Mouse (Mus musculus) C2C12 (cell line): ENCODE measurements around the gene Krt19. TPM values are rescaled to one million over a fixed set of nuclear protein-coding genes. Genes with fewer than 3 reads are reported as not detected.

ENCODE experiments used
- H3K27me3 ChIP-seq: one replicate; pipeline ENCODE4 v1.6.1; 2011; ENCODE audit not compliant: control insufficient read depth, insufficient read depth, insufficient read length
- H3K36me3 ChIP-seq: one replicate; pipeline ENCODE4 v1.6.1; 2011; ENCODE audit not compliant: control insufficient read depth, insufficient read depth
- H3K4me3 ChIP-seq: one replicate; pipeline ENCODE4 v1.5.1; 2011; ENCODE audit warnings: mild to moderate bottlenecking, control low read depth; ENCODE audit not compliant: poor library complexity, insufficient read depth, severe bottlenecking
- H3K79me2 ChIP-seq: one replicate; pipeline ENCODE4 v1.6.1; 2011; ENCODE audit not compliant: control insufficient read depth, insufficient read depth
- H3K79me3 ChIP-seq: one replicate; pipeline ENCODE4 v1.6.1; 2011; ENCODE audit warnings: low read depth, control low read depth
- H3ac ChIP-seq: one replicate; pipeline ENCODE3; 2011; ENCODE audit warnings: low read depth; ENCODE audit not compliant: control insufficient read depth, insufficient read length
- CEBPB ChIP-seq: IDR thresholded peaks from one replicate; pipeline ENCODE4 v1.6.1; 2011; ENCODE audit warnings: low read depth, mild to moderate bottlenecking, control low read depth, moderate library complexity
- CTCF ChIP-seq: IDR thresholded peaks from one replicate; pipeline ENCODE4 v1.5.1; 2011; ENCODE audit not compliant: control insufficient read depth, insufficient read depth, insufficient read length
- FOSL1 ChIP-seq: IDR thresholded peaks from one replicate; pipeline ENCODE4 v1.8.0; 2011; ENCODE audit warnings: mild to moderate bottlenecking, low read length; ENCODE audit not compliant: poor library complexity, insufficient read depth, severe bottlenecking
- MAX ChIP-seq: IDR thresholded peaks from one replicate; pipeline ENCODE4 v1.6.1; 2011; ENCODE audit warnings: mild to moderate bottlenecking, control low read depth
- MYOD1 ChIP-seq: IDR thresholded peaks from one replicate; pipeline ENCODE4 v1.6.1; 2011; ENCODE audit warnings: low read depth; ENCODE audit not compliant: control insufficient read depth, insufficient read length
- MYOG ChIP-seq: IDR thresholded peaks from one replicate; pipeline ENCODE4 v1.6.1; 2011; ENCODE audit not compliant: control insufficient read depth, insufficient read length; ENCODE audit errors: extremely low read depth
- USF1 ChIP-seq: IDR thresholded peaks from one replicate; pipeline ENCODE4 v1.6.1; 2011; ENCODE audit warnings: low read depth, mild to moderate bottlenecking, control low read depth, moderate library complexity
- long read RNA-seq, 2 experiments: library from polyadenylated mRNA; unstranded; transcript quantifications; one replicate each; pipeline ENCODE4 v2.0.0; 2019 to 2020
- polyA plus RNA-seq: library from polyadenylated mRNA; unstranded; fragments of >200 nt; fragmentation: generic; extraction: Trizol; gene quantifications from one replicate; pipeline ENCODE4 v1.2.1, GENCODE M21; 2012; ENCODE audit warnings: missing spikeins

Krt19 gene
- 3.5 TPM for polyA plus RNA-seq
- long read RNA-seq, experiment 1, transcript Krt19-201 (6 exons, 1,576 nt), result major isoform, 5 of 6 reads
- long read RNA-seq, experiment 1, partial matches to known transcripts, result 1 of 6 reads
- long read RNA-seq, experiment 1, other reads (novel, unspliced or antisense), result 0 of 6 reads
- long read RNA-seq, experiment 2, transcript Krt19-201 (6 exons, 1,576 nt), result major isoform, 21 of 22 reads
- long read RNA-seq, experiment 2, partial matches to known transcripts, result 0 of 22 reads
- long read RNA-seq, experiment 2, other reads (novel, unspliced or antisense), result 1 of 22 reads

- H3K36me3 ChIP-seq, result no peaks in the 10 kb centered on the region
- TF ChIP-seq CTCF (no peak), MYOG (no peak), USF1 (no peak), FOSL1 (no peak), MAX (no peak), CEBPB (no peak), MYOD1 (no peak)
- no peaks in the 10 kb centered on the region for H3K27me3 ChIP-seq
- no peaks in the 10 kb centered on the region for H3K79me2 ChIP-seq
- H3ac ChIP-seq, result no peak within 1 kb of the TSS
- no peak within 1 kb of the TSS for H3K4me3 ChIP-seq
- H3K79me3 ChIP-seq, result no peaks in the 10 kb centered on the region
These were observed at the start of gene Krt19 for GRCm38 (mm10) chr11:100148615-100149330. Krt19 (minus strand) TSS chr11:100148665.

- Histone ChIP-seq H3ac (no peak within 1 kb of the TSS), H3K79me3 (no peaks in the 10 kb centered on the region), H3K4me3 (no peak within 1 kb of the TSS), H3K27me3 (no peaks in the 10 kb centered on the region), H3K79me2 (no peaks in the 10 kb centered on the region), H3K36me3 (no peaks in the 10 kb centered on the region)
- no peak for TF ChIP-seq MYOG
- no peak for TF ChIP-seq USF1
- peak; percentile 52 for TF ChIP-seq MYOD1
These were observed 44.5 kb upstream of the Krt19 start, which contains the start of gene Krt9 for GRCm38 (mm10) chr11:100192992-100193391. Krt9 (minus strand) TSS chr11:100193246.

GRCm38 (mm10) chr11:100191820-100192219, 43.4 kb upstream of the Krt19 start:
- H3K27me3 ChIP-seq, result no peaks in the 10 kb centered on the region
- no peaks in the 10 kb centered on the region for H3K36me3 ChIP-seq
- no peak overlapping the region for H3K4me3 ChIP-seq
- TF ChIP-seq MAX (no peak), MYOD1 (no peak), USF1 (no peak)
- no peaks in the 10 kb centered on the region for H3K79me2 ChIP-seq
- H3ac ChIP-seq, result no peak overlapping the region
- no peaks in the 10 kb centered on the region for H3K79me3 ChIP-seq

DNA sequence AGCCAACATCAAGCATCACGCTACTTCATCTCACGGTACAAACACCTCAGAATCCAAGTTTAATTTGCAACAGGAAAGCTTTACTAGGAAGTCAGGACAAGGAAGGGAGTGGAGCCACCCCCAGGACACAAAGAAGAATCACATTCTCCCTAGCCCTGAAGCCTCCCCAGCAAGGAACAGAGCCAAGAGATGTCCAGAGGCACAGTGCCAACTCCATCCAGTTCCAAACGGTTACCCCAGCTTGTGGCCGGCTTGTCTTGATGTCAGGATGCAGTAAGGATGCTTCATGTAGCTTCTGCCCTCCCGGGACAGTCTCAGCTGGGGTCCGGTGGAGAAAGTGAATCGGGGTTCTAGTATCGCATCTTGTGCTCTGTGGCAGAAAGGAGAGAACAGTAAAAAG, 38.3 kb upstream of the Krt19 start:
- TF ChIP-seq MYOD1, result no peak
- no peak for TF ChIP-seq MAX
- TF ChIP-seq MYOG, result no peak
- TF ChIP-seq USF1, result no peak
- TF ChIP-seq CTCF, result no peak
- TF ChIP-seq CEBPB, result no peak
- no peak for TF ChIP-seq FOSL1
- no peaks in the 10 kb centered on the region for H3K27me3 ChIP-seq

DNA sequence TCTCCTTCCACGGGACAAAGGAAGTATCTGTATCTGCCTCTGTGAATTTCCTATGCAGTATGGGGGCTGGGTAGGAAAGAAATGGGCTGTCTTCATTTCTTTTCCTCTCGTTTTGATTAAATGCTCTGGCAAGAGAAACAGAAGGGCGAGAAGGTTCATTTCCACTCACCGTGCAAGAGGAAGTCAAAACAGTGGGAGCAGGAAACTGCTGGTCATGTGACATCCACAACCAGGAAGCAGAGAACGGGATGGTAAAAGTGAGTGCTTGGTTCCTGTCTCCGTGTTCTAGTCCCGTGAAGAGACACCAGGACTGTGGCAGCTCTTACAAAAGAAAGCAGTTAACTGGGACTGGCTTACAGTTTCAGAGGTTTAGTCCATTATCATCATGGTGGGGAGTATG, 33.3 kb upstream of the Krt19 start:
- no peak for TF ChIP-seq CTCF
- TF ChIP-seq USF1, result peak; percentile 52
- no peaks in the 10 kb centered on the region for H3K79me2 ChIP-seq
- H3K4me3 ChIP-seq, result no peak overlapping the region
- H3K79me3 ChIP-seq, result no peaks in the 10 kb centered on the region
- no peaks in the 10 kb centered on the region for H3K36me3 ChIP-seq
- no peak overlapping the region for H3ac ChIP-seq
- peaks cover 16% of the 10 kb centered on the region for H3K27me3 ChIP-seq

More for the DNA sequence above, 38.3 kb upstream of the Krt19 start:
- no peaks in the 10 kb centered on the region for H3K79me3 ChIP-seq
- no peak overlapping the region for H3ac ChIP-seq
- no peak overlapping the region for H3K4me3 ChIP-seq
- H3K36me3 ChIP-seq, result no peaks in the 10 kb centered on the region
- H3K79me2 ChIP-seq, result no peaks in the 10 kb centered on the region

GRCm38 (mm10) chr11:100179260-100179659, 30.8 kb upstream of the Krt19 start:
- Histone ChIP-seq H3K79me3 (no peaks in the 10 kb centered on the region), H3K79me2 (no peaks in the 10 kb centered on the region), H3K4me3 (no peak overlapping the region), H3K36me3 (no peaks in the 10 kb centered on the region), H3K27me3 (peaks cover 21% of the 10 kb centered on the region), H3ac (no peak overlapping the region)
- TF ChIP-seq MAX (no peak), CTCF (no peak), USF1 (no peak), MYOG (no peak), FOSL1 (no peak), MYOD1 (no peak), CEBPB (no peak)
